Mouse (Mus musculus) heart, embryonic 14.5 days (tissue): ENCODE results near the gene Grid2. TPM values are rescaled to one million over a fixed set of nuclear protein-coding genes. Genes with fewer than 3 reads are reported as not detected.

Experiments used
- ATAC-seq: fragments of 200-750 bp; cut with Nextera tagmentation; 2 replicates; pipeline ENCODE4 v1.8.0; 2017; ENCODE audit warnings: low read depth, moderate TSS enrichment; ENCODE audit not compliant: insufficient number of reproducible peaks, insufficient read depth, low FRiP score
- H3K27ac ChIP-seq, 2 experiments: fragments of 200-500 bp in 1 of 2; fragments of 300-500 bp in 1 of 2; sonication (generic) in 1 of 2; replicated peaks in 1 of 2; 2 replicates each; pipeline ENCODE4 v1.5.1; 2012 to 2014; ENCODE audit warnings: low read depth in 2 of 2, low read length in 2 of 2, control low read depth in 1 of 2, mild to moderate bottlenecking in 1 of 2, mixed read lengths in 1 of 2; ENCODE audit not compliant: control insufficient read depth in 1 of 2, insufficient read depth in 1 of 2
- H3K27me3 ChIP-seq: fragments of 300-500 bp; sonication (generic); 2 replicates; pipeline ENCODE4 v1.6.1; 2014; ENCODE audit warnings: mild to moderate bottlenecking, low read length, control low read depth; ENCODE audit not compliant: control insufficient read depth, insufficient read depth
- H3K36me3 ChIP-seq: fragments of 300-500 bp; sonication (generic); 2 replicates; pipeline ENCODE4 v1.6.1; 2014; ENCODE audit warnings: mild to moderate bottlenecking, control low read depth, low read length, mixed read lengths; ENCODE audit not compliant: control insufficient read depth, insufficient read depth
- H3K4me1 ChIP-seq, 2 experiments: fragments of 200-500 bp in 1 of 2; fragments of 300-500 bp in 1 of 2; sonication (generic) in 1 of 2; 2 replicates each; pipeline ENCODE4 v1.6.1; 2012 to 2014; ENCODE audit warnings: low read length in 2 of 2, control low read depth in 1 of 2, mixed read lengths in 1 of 2; ENCODE audit not compliant: control insufficient read depth in 2 of 2, insufficient read depth in 2 of 2
- H3K4me2 ChIP-seq: fragments of 300-500 bp; sonication (generic); 2 replicates; pipeline ENCODE4 v1.6.1; 2014; ENCODE audit warnings: mild to moderate bottlenecking, low read length
- H3K4me3 ChIP-seq, 2 experiments: fragments of 200-500 bp in 1 of 2; fragments of 300-500 bp in 1 of 2; sonication (generic) in 1 of 2; 2 replicates each; pipeline ENCODE4 v1.5.1; 2012 to 2014; ENCODE audit warnings: low read length in 2 of 2, mild to moderate bottlenecking in 2 of 2, control low read depth in 1 of 2, low read depth in 1 of 2, moderate library complexity in 1 of 2; ENCODE audit not compliant: control insufficient read depth in 1 of 2, insufficient read depth in 1 of 2
- H3K9ac ChIP-seq: fragments of 300-500 bp; sonication (generic); 2 replicates; pipeline ENCODE4 v1.6.1; 2014; ENCODE audit warnings: mild to moderate bottlenecking, low read length
- H3K9me3 ChIP-seq: fragments of 300-500 bp; sonication (generic); 2 replicates; pipeline ENCODE4 v1.6.1; 2016; ENCODE audit warnings: low read length, control low read depth; ENCODE audit not compliant: control insufficient read depth
- WGBS: fragments of 180-500 bp; shearing (Covaris S2); extraction: QIAGEN DNeasy Blood & Tissue Kit; methylation state at CpG from one replicate; pipeline ENCODE4 v1.1.7; 2014; 5-methylcytosine and 5-hydroxymethylcytosine counted together
- polyA plus RNA-seq: library from polyadenylated mRNA; unstranded; fragments of >200 nt; fragmentation: Nextera tagmentation; extraction: Ambion mirVana; gene quantifications from 2 replicates; pipeline ENCODE4 v1.2.1, GENCODE M21; 2014

The Grid2 gene
- polyA plus RNA-seq, 1 experiment from 2014 or later = 1.3 TPM

- H3K36me3 ChIP-seq = no peaks in the 10 kb centered on the region
These were observed 938.0 kb downstream of the Grid2 start for GRCm38 (mm10) chr6:64193646-64194045.

GRCm38 (mm10) chr6:64202396-64203122, 946.9 kb downstream of the Grid2 start:
- Histone ChIP-seq H3K27me3 (no peaks in the 10 kb centered on the region), H3K9ac (no peak overlapping the region), H3K27ac (no peak overlapping the region), H3K9me3 (no peaks in the 10 kb centered on the region), H3K4me2 (no peak overlapping the region), H3K36me3 (no peaks in the 10 kb centered on the region), H3K4me3 (no peak overlapping the region), H3K4me1 (no peaks in the 10 kb centered on the region)
- ATAC-seq = no peak
- WGBS = 51% methylated on average over 8 of the region's 8 CpGs

More at GRCm38 (mm10) chr6:64193646-64194045, 938.0 kb downstream of the Grid2 start:
- ATAC-seq = no peak
- Histone ChIP-seq H3K27ac (no peak overlapping the region), H3K4me2 (no peak overlapping the region), H3K9ac (no peak overlapping the region), H3K4me3 (no peak overlapping the region), H3K27me3 (no peaks in the 10 kb centered on the region), H3K9me3 (no peaks in the 10 kb centered on the region), H3K4me1 (no peaks in the 10 kb centered on the region)
- WGBS = 18% methylated on average over 1 of the region's 1 CpGs

GRCm38 (mm10) chr6:64236351-64236750, 980.7 kb downstream of the Grid2 start:
- H3K27ac ChIP-seq = no peak overlapping the region

GRCm38 (mm10) chr6:64240526-64240925, 984.9 kb downstream of the Grid2 start:
- Histone ChIP-seq H3K9me3 (no peaks in the 10 kb centered on the region), H3K4me3 (no peak overlapping the region), H3K27ac (no peak overlapping the region), H3K9ac (no peak overlapping the region), H3K36me3 (no peaks in the 10 kb centered on the region), H3K27me3 (no peaks in the 10 kb centered on the region), H3K4me2 (no peak overlapping the region), H3K4me1 (no peaks in the 10 kb centered on the region)
- 64% methylated on average over 1 of the region's 1 CpGs for WGBS
- no peak for ATAC-seq

More at GRCm38 (mm10) chr6:64236351-64236750, 980.7 kb downstream of the Grid2 start:
- Histone ChIP-seq H3K27me3 (no peaks in the 10 kb centered on the region), H3K4me3 (no peak overlapping the region), H3K4me2 (no peak overlapping the region), H3K4me1 (no peaks in the 10 kb centered on the region), H3K9me3 (no peaks in the 10 kb centered on the region), H3K36me3 (no peaks in the 10 kb centered on the region), H3K9ac (no peak overlapping the region)
- ATAC-seq = no peak
- WGBS = 51% methylated on average over 3 of the region's 3 CpGs

- no peaks in the 10 kb centered on the region for H3K27me3 ChIP-seq
- H3K4me3 ChIP-seq = no peak overlapping the region
- WGBS = 84% methylated on average over 1 of the region's 1 CpGs
- H3K27ac ChIP-seq = no peak overlapping the region
- no peaks in the 10 kb centered on the region for H3K4me1 ChIP-seq
- H3K9me3 ChIP-seq = no peaks in the 10 kb centered on the region
- no peak overlapping the region for H3K9ac ChIP-seq
- ATAC-seq = no peak
- no peaks in the 10 kb centered on the region for H3K36me3 ChIP-seq
- no peak overlapping the region for H3K4me2 ChIP-seq
These were observed 990.3 kb downstream of the Grid2 start for GRCm38 (mm10) chr6:64245951-64246350.

- H3K9ac ChIP-seq = no peak overlapping the region
- no peak overlapping the region for H3K4me2 ChIP-seq
- no peaks in the 10 kb centered on the region for H3K9me3 ChIP-seq
- no peaks in the 10 kb centered on the region for H3K27me3 ChIP-seq
- 59% methylated on average over 1 of the region's 1 CpGs for WGBS
- no peaks in the 10 kb centered on the region for H3K4me1 ChIP-seq
- no peak for ATAC-seq
- H3K36me3 ChIP-seq = no peaks in the 10 kb centered on the region
- no peak overlapping the region for H3K4me3 ChIP-seq
- H3K27ac ChIP-seq = no peak overlapping the region
These were observed 995.4 kb downstream of the Grid2 start for GRCm38 (mm10) chr6:64251041-64251440.

- Histone ChIP-seq H3K27me3 (no peaks in the 10 kb centered on the region), H3K36me3 (no peaks in the 10 kb centered on the region), H3K27ac (no peak overlapping the region), H3K4me1 (no peaks in the 10 kb centered on the region), H3K4me2 (no peak overlapping the region), H3K4me3 (no peak overlapping the region), H3K9me3 (no peaks in the 10 kb centered on the region), H3K9ac (no peak overlapping the region)
- WGBS = 75% methylated on average over 4 of the region's 4 CpGs
- ATAC-seq = no peak
These were observed 1007.8 kb downstream of the Grid2 start for GRCm38 (mm10) chr6:64263517-64263916.

- 72% methylated on average over 2 of the region's 2 CpGs for WGBS
- Histone ChIP-seq H3K27me3 (no peaks in the 10 kb centered on the region), H3K36me3 (no peaks in the 10 kb centered on the region), H3K9ac (no peak overlapping the region), H3K9me3 (no peaks in the 10 kb centered on the region), H3K4me3 (no peak overlapping the region), H3K4me1 (no peaks in the 10 kb centered on the region), H3K4me2 (no peak overlapping the region), H3K27ac (no peak overlapping the region)
- ATAC-seq = no peak
These were observed 1008.5 kb downstream of the Grid2 start for GRCm38 (mm10) chr6:64264224-64264623.
